Mouse (Mus musculus) right cerebral cortex, postnatal 36 days (tissue): Measurements from ENCODE around the gene Eef1akmt2.

Experiments used
- DNase-seq, 2 experiments: peaks; one replicate each; pipeline ENCODE4 v3.0.0; 2022; ENCODE audit warnings: low spot score in 2 of 2, mixed read lengths in 1 of 2

The Eef1akmt2 gene

DNA sequence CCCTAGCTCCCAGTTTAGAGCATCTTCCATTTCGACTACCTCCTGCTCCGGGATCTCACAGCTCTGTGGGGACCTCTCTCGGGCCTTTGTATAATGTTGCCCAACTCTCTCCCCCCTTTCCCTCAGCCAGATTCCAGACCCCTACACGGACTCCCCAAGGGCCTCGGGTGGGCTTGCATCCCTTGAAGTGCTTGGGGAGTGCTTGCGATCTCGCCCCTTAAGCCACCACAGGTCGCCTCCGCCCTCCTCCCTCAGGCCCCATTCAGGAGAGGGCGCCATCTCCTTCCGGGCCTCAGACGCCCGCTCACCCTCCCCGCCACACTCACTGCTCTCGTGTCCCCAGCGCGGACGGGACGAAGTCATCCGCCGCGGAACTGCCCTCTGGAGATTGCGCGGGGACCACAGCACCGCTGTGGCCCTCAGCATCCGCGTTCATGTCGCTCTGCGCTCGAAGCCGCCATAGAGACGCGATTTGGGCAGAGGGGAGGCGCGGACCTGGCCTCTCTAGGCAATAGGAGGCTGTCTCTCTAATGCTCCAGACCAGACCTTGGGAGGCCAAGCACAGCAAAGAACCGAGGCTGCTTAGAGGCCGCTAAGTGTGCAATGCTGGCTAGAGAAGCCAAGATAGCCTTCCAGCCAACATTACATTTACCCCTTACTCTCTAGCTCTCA, at the start of gene Eef1akmt2:
TSS of gene Eef1akmt2 (minus strand) at position 501 of the 672 bp plus-strand sequence.
- DNase-seq = peak; percentile 75 to 77

GRCm38 (mm10) chr7:132900826-132901531, 48.5 kb upstream of the Eef1akmt2 start:
- no peak for DNase-seq

DNA sequence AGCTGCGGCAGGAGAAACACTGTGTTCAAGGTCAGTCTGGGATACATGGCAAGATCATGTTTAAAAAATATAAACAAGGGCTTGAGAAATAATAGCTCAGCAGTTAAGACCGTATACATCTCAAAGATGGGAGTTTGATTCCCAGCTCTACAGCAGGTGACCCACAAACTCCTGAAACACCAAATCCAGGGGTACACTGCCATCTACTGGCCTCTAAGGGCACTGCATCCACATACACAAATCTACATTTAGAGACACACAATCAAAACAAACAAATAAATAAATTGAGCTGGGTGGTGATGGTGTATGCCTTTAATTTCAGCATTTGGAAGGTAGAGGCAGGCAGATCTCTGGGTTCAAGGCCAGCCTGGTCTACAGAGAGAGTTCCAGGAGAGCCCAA, 45.8 kb upstream of the Eef1akmt2 start:
- DNase-seq = no peak

GRCm38 (mm10) chr7:132897258-132897657, 44.8 kb upstream of the Eef1akmt2 start:
- DNase-seq = no peak

- DNase-seq = no peak
Measured at GRCm38 (mm10) chr7:132896206-132896815, 43.8 kb upstream of the Eef1akmt2 start.

GRCm38 (mm10) chr7:132894841-132895555, 42.5 kb upstream of the Eef1akmt2 start:
- no peak for DNase-seq

DNA sequence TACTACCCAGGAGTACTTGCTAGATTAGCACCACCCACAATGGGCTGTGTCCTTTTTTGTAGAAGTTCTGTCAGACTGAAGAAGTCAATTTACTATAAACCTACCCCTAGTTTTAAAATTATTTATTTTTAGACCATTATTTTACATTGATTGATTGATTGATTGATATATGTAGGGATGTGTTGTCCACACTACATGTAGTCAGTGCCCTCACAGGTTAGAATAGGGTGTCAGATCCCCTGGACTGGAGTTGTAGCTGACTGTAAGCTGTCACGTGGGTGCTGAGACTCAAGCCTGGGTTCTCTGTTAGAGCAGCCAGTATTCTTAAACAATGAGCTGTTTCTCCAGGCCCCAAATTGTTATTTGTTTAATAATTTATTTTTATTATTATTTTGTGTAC, 40.9 kb upstream of the Eef1akmt2 start:
- DNase-seq = no peak

DNA sequence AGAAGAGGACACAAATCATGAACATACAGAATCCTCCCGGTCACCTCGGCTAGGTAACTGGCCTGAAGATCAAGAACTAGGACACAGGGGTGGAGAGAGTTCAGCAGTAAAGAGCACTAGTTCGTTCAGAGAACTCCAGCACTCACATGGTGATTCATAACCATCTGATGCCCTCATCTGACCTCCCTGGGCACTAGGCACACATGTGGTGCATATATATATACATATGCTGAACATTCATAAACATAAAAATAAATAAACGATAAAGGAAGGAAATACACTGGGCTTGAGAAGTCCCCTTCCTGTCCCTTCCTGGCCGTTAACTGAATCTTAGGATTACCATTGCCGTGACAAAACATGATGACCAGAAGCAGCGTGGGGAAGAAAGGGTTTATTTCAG, 40.3 kb upstream of the Eef1akmt2 start:
- no peak for DNase-seq

GRCm38 (mm10) chr7:132892311-132892661, 39.8 kb upstream of the Eef1akmt2 start:
- no peak for DNase-seq

DNA sequence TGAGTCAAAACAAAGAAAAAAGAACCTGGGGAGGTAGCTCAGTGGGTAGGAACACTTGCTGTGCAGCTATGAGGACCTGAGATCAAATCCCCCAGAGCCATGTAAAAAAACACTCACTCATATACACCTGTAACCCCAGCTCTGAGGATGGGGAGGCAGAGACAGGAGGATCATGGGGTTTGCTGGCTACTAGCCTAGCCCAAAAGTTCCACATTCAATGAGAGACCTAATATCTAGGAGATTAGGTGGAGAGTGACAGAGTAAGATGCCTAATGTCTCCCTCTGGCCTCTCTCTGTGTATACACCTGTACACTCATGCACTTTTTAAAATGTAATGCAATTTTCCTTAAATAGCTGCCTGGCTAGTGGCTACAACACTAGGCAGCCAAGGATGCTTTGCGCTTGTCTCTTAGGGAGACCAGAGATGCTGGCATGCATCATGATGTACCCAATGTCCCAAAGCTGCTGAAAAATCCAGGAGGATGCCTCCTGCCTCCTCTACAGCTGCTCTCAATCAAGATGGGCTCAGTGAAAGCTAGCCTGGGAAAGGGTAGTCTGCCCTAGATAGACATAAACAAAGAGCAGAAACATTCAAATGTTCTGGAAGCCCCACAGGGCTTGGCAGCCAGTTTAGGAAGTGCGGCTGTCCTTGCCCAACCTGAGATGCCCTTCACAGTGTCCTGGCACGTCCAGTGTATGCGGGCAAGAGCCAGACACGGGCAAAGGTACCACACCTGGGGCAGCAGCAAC, 39.3 kb upstream of the Eef1akmt2 start:
- DNase-seq = no peak

GRCm38 (mm10) chr7:132890201-132890600, 37.7 kb upstream of the Eef1akmt2 start:
- DNase-seq = no peak

- no peak for DNase-seq
Measured at GRCm38 (mm10) chr7:132889691-132890090, 37.2 kb upstream of the Eef1akmt2 start.

GRCm38 (mm10) chr7:132888518-132889249, 36.2 kb upstream of the Eef1akmt2 start:
- DNase-seq = no peak

DNA sequence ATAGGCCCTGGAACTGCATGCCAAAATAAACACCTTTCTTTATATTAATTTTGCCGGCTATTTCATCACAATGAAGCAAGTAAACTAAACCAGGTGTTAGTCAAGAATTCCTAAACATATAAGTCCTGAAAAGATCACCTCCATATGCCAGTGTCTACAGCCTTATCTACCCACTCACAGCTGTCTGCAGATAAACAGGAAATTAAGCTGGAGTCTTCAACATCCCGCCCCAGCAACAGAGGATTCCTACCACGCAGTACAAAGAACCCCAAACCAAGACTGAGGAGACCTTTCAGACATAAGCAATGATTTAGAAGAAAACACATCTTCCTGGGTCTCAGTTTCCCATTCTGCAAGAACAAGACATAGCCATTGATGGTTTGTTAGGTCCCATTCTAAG, 35.6 kb upstream of the Eef1akmt2 start:
- no peak for DNase-seq

DNA sequence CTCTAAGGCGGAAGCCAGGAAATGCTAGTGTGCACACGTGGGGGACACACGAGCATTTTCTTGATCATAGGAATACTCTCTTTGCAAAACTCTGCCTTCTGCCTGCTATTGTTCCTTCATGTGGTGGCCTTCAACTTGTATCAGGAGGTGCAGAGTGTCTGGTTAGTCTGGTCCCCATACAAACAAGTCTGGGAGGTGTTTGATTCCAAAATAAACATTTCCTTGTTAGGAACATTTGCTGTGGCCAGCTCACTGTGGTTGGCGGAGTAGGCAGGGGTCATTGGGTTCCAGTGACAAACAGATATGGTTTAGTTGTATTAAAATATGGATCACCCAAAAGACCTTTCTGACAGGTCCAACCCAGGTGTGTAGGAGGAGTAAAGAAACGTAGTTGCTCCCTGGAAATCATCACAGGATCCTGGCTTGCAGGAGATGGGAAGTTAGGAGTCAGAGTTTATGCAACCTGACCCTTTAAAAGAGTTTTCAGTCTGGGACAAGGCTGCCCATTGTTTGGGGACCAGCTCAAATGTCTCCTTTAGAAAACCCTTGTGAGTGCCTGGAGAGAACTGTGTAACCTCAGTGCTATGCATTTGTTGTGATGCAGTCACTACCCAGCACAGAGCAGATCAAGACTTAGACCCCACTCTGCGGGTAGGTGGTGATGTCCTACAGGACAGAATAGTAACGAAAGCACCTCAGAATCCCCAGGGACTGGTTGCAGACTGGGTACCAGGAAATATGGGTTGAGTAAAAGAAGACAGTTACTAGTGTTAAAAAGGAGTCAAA, 34.7 kb upstream of the Eef1akmt2 start:
- DNase-seq = no peak

DNA sequence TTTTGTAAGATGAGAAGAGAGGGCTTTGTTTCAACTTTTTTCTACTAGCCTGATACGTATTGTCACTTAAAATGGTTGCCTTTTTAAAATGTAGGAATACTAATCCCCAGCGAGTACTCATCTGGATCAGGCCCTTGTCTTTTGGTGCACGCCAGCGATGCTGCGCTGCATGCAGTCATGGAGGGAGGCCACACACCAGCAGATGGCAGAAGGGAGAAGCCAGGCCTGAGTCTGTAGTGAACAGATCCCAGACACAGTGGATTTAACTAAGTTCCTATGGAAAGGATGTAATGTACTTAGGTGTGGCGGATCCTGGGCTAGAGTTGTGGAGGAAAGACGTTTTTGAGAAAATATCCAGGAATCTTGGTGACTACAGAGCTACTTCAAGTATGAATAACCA, 31.6 kb upstream of the Eef1akmt2 start:
- no peak for DNase-seq

DNA sequence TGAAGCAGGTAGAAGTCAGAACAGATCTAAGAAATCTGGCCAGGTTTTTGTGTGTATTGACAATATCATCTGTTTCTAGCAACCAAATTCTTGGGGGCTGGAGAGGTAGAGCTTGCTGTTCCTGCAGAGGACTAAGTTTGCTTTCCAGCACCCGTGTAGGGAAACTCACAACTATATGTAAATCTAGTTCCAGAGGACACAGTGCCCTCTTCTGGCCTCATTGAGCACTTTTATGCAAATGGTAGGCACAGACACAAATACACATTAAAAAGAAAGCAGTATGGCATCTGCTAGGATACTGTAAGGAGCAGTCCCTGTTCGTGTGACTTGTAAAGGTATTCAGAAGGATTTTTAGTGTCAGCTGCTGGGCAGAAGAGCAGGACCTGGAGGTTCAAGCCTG, 29.9 kb upstream of the Eef1akmt2 start:
- DNase-seq = no peak

GRCm38 (mm10) chr7:132880276-132880675, 27.8 kb upstream of the Eef1akmt2 start:
- DNase-seq = no peak

DNA sequence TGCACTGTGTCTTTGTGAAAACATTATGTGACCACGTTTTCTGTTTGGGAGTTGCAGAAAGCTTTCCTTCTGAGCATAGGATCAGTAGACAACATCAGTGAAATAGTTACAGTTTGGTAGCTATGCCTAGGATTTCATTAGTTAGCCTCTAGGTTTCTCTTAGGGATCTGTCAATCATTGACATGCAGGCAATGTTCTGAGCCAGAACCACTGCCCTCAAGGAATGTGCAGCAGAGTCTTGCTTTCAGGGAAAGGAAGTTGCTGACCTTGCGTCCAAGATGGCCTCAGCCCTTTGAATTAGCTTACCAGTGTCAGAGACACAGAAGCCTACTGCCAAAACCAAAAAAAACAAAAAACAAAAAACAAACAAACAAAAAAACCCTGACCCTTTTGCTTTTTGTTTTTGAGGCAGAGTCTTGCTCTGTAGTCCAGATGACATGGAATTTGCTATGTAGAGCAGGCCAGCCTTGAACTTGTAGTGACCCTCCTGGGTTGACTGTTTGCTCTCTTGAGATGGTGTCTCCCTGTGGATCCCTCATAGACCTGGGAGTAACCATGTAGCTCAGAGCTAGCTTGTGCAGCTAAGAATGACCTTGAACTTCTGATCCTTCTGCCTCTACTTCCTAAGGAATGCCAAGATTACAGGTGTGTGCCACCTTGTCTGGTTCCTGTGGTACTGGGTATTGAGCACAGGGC, 23.1 kb upstream of the Eef1akmt2 start:
- no peak for DNase-seq

DNA sequence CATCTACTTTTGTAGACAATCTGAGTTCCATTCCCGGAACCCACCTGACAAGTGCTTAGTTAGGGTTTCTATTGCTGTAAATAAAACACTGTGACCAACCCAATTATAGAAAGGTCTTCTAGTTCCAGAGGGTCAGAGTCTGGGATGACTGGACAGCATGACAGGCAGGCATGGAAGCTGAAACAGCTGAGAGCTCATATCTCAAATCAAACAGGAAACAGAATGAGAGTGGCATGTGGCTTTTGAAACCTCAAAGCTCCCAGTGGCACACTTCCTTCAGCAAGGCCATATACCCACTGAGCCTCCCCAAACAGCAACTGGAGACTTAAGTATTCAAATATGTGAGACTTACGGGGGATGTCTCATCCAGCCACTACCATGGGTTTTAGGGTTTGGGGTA, 20.6 kb upstream of the Eef1akmt2 start:
- no peak for DNase-seq
